Mouse (Mus musculus) heart, postnatal 36 days (tissue): ENCODE results near the gene Nipsnap2. TPM values are rescaled to one million over a fixed set of nuclear protein-coding genes. Genes with fewer than 3 reads are reported as not detected.

Experiments
- total RNA-seq, 2 experiments: library from RNA; stranded (reverse); gene quantifications; 2 replicates each; pipeline ENCODE4 v1.2.3; 2021

The Nipsnap2 gene
- total RNA-seq, 2 experiments from 2014 or later: 766 to 842 TPM

Other genes starting within 250 kb of the Nipsnap2 start
- 10 to 100 TPM; 30.3 to 38.9 TPM for gene Sfswap, start 223.8 kb upstream of the Nipsnap2 start, total RNA-seq
- 1 to 10 TPM; 1.2 to 1.7 TPM for gene Mmp17, start 140.9 kb upstream of the Nipsnap2 start, total RNA-seq
- 1 to 10 TPM; 2.6 to 3.2 TPM for gene Zfp11, start 55.0 kb upstream of the Nipsnap2 start, total RNA-seq
- not detected for gene Sept14, start 16.6 kb upstream of the Nipsnap2 start, total RNA-seq
- 10 to 100 TPM; 81.3 to 87.3 TPM for gene Mrps17, start 9.6 kb upstream of the Nipsnap2 start, total RNA-seq
- gene Psph, start 62.4 kb downstream of the Nipsnap2 start, total RNA-seq: 10 to 100 TPM in 1 of 2 experiments, 1 to 10 TPM in 1; 7.8 to 12.9 TPM
- gene Sumf2, start 121.9 kb downstream of the Nipsnap2 start, total RNA-seq: 1 to 10 TPM; 8.8 to 8.9 TPM
- gene Chchd2, start 162.4 kb downstream of the Nipsnap2 start, total RNA-seq: 1,000 to 10,000 TPM; 1,104 TPM
- gene Zbed5, start 170.7 kb downstream of the Nipsnap2 start, total RNA-seq: under 1 TPM; 0.39 to 0.51 TPM
- 10 to 100 TPM; 17.3 to 19.8 TPM for gene Phkg1, start 173.5 kb downstream of the Nipsnap2 start, total RNA-seq
- gene Nupr1l, start 183.5 kb downstream of the Nipsnap2 start, total RNA-seq: under 1 TPM; 0.58 to 0.98 TPM
- gene Vkorc1l1, start 216.9 kb downstream of the Nipsnap2 start, total RNA-seq: 10 to 100 TPM; 16.4 to 18.4 TPM